Mouse (Mus musculus) olfactory bulb, adult 2 months (tissue): ENCODE data around the gene Slc30a2.

Experiments
- CTCF ChIP-seq: fragments of 200-500 bp; IDR thresholded peaks from 2 replicates; pipeline ENCODE4 v1.5.1; 2012; ENCODE audit warnings: low read depth, mild to moderate bottlenecking, low read length, moderate library complexity; ENCODE audit not compliant: insufficient read depth
- POLR2A ChIP-seq: fragments of 200-500 bp; IDR thresholded peaks from 2 replicates; pipeline ENCODE4 v1.6.1; 2012; ENCODE audit warnings: mild to moderate bottlenecking, low read depth, low read length, moderate library complexity; ENCODE audit not compliant: insufficient read depth

GRCm38 (mm10) chr4:134395977-134396825 is 53.2 kb downstream of the Slc30a2 start, which contains the start of gene Pafah2:
- TF ChIP-seq POLR2A = no peak
- peak; percentile 93 for TF ChIP-seq CTCF
